Mouse (Mus musculus) olfactory bulb, adult 2 months (tissue): ENCODE data around the gene Gna12. TPM values are rescaled to one million over a fixed set of nuclear protein-coding genes. Genes with fewer than 3 reads are reported as not detected.

Source experiments
- H3K27ac ChIP-seq: fragments of 200-500 bp; 2 replicates; pipeline ENCODE4 v1.5.1; 2012; ENCODE audit warnings: low read depth, low read length; ENCODE audit not compliant: insufficient read depth
- H3K4me1 ChIP-seq: fragments of 200-500 bp; 2 replicates; pipeline ENCODE4 v1.6.1; 2012; ENCODE audit warnings: low read length; ENCODE audit not compliant: control insufficient read depth, insufficient read depth
- H3K4me3 ChIP-seq: fragments of 200-500 bp; 2 replicates; pipeline ENCODE4 v1.5.1; 2012; ENCODE audit warnings: mild to moderate bottlenecking, low read depth, low read length, moderate library complexity; ENCODE audit not compliant: insufficient read depth
- CTCF ChIP-seq: fragments of 200-500 bp; IDR thresholded peaks from 2 replicates; pipeline ENCODE4 v1.5.1; 2012; ENCODE audit warnings: low read depth, mild to moderate bottlenecking, low read length, moderate library complexity; ENCODE audit not compliant: insufficient read depth
- POLR2A ChIP-seq: fragments of 200-500 bp; IDR thresholded peaks from 2 replicates; pipeline ENCODE4 v1.6.1; 2012; ENCODE audit warnings: mild to moderate bottlenecking, low read depth, low read length, moderate library complexity; ENCODE audit not compliant: insufficient read depth
- WGBS: fragments of 180-500 bp; shearing (Covaris S2); methylation state at CpG from one replicate; pipeline ENCODE4 v1.1.7; 2018; 5-methylcytosine and 5-hydroxymethylcytosine counted together
- polyA plus RNA-seq: library from polyadenylated mRNA; stranded (reverse); fragments of >200 nt; gene quantifications from 2 replicates; pipeline ENCODE4 v1.2.4, GENCODE M21; 2012; ENCODE audit warnings: low replicate concordance; ENCODE audit not compliant: missing spikeins, insufficient read depth, insufficient read length

Gene Gna12
- polyA plus RNA-seq, 1 experiment = not detected

DNA sequence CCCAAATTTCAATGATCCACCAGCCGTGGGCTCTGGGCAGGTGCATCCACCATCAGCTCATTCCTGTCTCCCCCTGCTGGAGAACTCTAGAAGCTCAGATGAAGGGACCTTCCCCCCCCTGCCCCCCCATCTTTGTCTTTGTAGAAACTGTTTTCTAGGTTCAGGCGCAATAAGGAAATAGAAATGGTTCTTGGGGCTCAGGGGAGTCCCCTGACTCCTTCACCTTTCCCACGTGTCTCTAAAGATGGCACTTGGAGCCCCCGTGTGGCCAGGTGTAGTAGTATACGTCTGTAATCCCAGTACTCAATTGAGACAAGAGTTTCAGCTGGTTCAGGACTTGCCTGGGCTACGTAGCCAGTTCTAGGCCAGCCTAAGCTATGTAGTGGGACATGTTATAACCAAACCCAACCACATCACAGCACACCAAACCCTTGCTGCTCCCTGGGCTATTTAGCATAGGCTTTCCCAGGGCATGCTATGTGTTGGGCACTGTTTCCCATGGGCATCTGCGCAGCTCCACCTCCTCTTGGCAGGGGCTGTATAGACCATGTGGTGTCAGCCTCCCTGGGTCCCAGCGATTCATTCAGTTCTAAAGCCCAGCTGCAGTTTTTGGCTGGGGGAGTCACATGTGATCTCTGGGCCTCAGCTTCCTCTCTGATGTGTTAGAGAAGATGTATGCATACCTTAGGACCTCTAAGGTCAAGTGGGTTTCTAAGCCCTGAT is 27.4 kb upstream of the Gna12 start:
- H3K4me1 ChIP-seq = no peaks in the 10 kb centered on the region
- H3K27ac ChIP-seq = no peak overlapping the region
- TF ChIP-seq POLR2A (no peak), CTCF (no peak)
- H3K4me3 ChIP-seq = no peak overlapping the region
- WGBS = 58% methylated on average over 8 of the region's 8 CpGs

GRCm38 (mm10) chr5:140855909-140856530 is 25.8 kb upstream of the Gna12 start:
- H3K27ac ChIP-seq = no peak overlapping the region

GRCm38 (mm10) chr5:140854700-140855099 is 24.5 kb upstream of the Gna12 start:
- Histone ChIP-seq H3K4me3 (no peak overlapping the region), H3K4me1 (no peaks in the 10 kb centered on the region), H3K27ac (no peak overlapping the region)
- TF ChIP-seq POLR2A (no peak), CTCF (no peak)
- 91% methylated on average over 4 of the region's 4 CpGs for WGBS

More at GRCm38 (mm10) chr5:140855909-140856530, 25.8 kb upstream of the Gna12 start:
- Histone ChIP-seq H3K4me1 (no peaks in the 10 kb centered on the region), H3K4me3 (no peak overlapping the region)
- WGBS = 70% methylated on average over 11 of the region's 11 CpGs
- TF ChIP-seq POLR2A = no peak
- no peak for TF ChIP-seq CTCF

GRCm38 (mm10) chr5:140853723-140854122 is 23.5 kb upstream of the Gna12 start:
- no peak for TF ChIP-seq POLR2A
- no peak for TF ChIP-seq CTCF
- Histone ChIP-seq H3K4me1 (no peaks in the 10 kb centered on the region), H3K4me3 (no peak overlapping the region), H3K27ac (no peak overlapping the region)
- WGBS = 92% methylated on average over 5 of the region's 5 CpGs

DNA sequence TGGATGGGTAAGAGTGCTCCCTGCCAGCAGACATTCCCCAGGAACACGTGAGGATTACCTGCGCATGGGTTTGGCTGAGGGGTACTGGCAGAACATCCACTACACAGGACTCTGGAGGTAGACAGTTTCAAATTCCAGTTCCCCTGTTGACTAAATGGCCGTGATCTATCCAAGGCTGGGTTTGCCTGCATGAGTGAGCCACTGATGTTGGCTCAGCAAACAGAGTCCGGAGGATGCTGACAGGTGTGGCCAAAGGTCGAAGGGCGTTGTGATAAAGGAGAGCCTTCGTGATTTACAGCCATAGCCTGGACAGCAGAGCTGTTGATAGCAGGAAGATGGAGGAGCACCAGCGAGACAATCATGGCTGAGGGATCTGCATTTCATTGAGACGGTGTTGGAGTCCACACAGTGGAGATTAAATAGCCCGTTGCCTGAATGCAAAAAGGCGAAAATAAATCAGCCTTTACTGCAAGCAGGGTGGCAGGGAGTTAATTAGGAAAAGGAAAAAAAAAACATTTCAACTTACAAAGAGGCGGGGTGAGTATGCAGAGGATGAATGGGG is 22.3 kb upstream of the Gna12 start:
- TF ChIP-seq CTCF = no peak
- no peak for TF ChIP-seq POLR2A
- H3K27ac ChIP-seq = no peak overlapping the region
- no peak overlapping the region for H3K4me3 ChIP-seq
- no peaks in the 10 kb centered on the region for H3K4me1 ChIP-seq
- WGBS = 84% methylated on average over 12 of the region's 12 CpGs

DNA sequence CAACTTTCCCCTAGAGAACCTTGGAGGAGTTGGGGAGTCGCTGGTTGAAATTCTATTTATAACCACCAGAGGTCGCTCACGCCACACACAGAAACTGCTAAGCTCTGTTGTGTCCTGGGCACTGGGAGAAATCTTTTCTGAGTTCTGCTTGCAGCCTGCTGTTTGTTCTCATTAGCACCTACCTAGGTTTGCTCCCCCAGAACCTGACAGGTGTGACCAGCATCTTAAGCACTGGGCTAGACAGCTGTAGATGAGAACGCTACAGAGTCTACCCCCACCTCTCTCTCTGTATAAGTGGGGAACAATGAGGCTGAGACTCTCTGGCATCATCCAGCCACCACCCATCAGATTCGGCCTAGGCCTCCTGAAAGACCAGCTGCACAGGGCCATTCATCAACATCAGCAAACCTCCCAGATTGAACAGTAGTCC is 17.1 kb upstream of the Gna12 start:
- H3K4me1 ChIP-seq = no peaks in the 10 kb centered on the region
- H3K27ac ChIP-seq = no peak overlapping the region
- H3K4me3 ChIP-seq = no peak overlapping the region
- WGBS = 28% methylated on average over 5 of the region's 5 CpGs
- TF ChIP-seq POLR2A (no peak), CTCF (0 out of 2 replicates have a peak, but pooled peaks have one; percentile 30)

DNA sequence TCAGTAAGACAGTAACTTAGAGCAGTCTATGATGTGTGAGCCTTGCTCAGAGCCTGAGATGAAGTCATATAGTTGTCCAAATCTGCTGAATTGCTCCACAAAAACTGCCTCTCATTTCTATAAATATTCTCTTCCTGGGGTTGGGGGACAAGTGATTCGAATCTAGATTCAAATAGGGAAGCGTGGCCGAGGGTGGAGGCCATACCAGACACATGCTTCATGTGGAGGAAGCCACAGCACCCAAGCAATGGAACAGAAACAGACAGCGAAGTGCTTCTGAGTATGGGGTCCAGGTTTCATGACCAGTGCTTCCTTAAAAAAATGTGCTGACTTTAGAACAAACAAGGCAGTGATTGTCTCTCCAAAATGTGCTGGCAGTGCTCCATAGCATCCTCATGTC is 11.7 kb upstream of the Gna12 start:
- no peak overlapping the region for H3K4me3 ChIP-seq
- WGBS = 80% methylated on average over 4 of the region's 4 CpGs
- TF ChIP-seq POLR2A (no peak), CTCF (no peak)

DNA sequence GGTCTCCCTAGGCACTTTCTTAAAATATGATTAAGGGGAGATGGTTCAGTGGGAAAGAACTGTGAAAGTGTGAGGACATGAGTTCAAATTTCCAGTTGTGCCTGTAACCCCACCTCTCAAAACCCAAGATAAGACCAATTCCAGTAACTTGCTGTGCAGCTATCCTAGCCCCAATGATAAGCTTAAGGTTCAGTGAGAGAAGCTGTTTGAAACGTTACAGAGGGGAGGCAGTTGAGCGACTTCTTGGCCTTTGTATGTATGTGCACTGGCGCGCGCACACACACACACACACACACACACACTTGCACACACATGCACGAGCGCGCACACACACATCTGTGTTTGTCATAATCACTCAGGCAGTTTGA is 817 bp upstream of the Gna12 start:
- WGBS = 79% methylated on average over 8 of the region's 8 CpGs
- Histone ChIP-seq H3K4me1 (peaks cover 13% of the 10 kb centered on the region), H3K4me3 (no peak overlapping the region), H3K27ac (no peak overlapping the region)
- no peak for TF ChIP-seq CTCF
- TF ChIP-seq POLR2A = no peak

More for the DNA sequence above, 11.7 kb upstream of the Gna12 start:
- H3K4me1 ChIP-seq = no peaks in the 10 kb centered on the region
- no peak overlapping the region for H3K27ac ChIP-seq

DNA sequence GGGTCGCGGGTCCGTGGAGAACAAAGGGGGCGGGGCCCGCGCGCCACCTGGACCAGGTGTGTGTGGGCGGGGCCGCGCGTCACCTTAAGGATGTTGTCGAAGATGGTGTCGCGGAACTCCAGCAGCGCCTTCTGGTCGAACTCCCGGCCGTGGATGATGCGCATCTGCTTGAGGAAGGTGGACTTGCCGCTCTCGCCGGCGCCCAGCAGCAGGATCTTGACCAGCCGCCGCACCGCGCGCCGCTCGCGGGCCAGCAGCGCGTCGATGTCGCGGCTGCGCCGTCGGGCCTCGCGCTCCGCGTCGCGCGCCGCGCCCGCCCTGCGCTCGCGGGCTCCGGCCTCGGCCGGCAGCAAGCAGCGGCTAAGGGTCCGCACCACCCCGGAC is 328 bp downstream of the Gna12 start:
- TF ChIP-seq CTCF = no peak
- TF ChIP-seq POLR2A = no peak
- Histone ChIP-seq H3K27ac (no peak overlapping the region), H3K4me1 (peaks cover 13% of the 10 kb centered on the region), H3K4me3 (peak overlapping the region; percentile 74)
- WGBS = 7% methylated on average over 58 of the region's 58 CpGs
